Mouse (Mus musculus) kidney, adult 10 weeks (tissue): ENCODE measurements around the gene Gas1. TPM values are rescaled to one million over a fixed set of nuclear protein-coding genes. Genes with fewer than 3 reads are reported as not detected.

Experiments
- polyA plus RNA-seq: library from polyadenylated mRNA; stranded (reverse); fragments of 350-450 nt; fragmentation: Illumina TruSeq; extraction: RNeasy Lipid Tissue Mini Kit (QIAGEN cat#74804); gene quantifications from one replicate; pipeline ENCODE4 v1.2.3, GENCODE M21; 2014; ENCODE audit warnings: low read depth, low replicate concordance

Gas1 gene
- polyA plus RNA-seq = 41.1 TPM

GRCm38 (mm10) chr13:60177106-60177796, at the start of gene Gas1:
TSS of gene Gas1 (minus strand) at chr13:60177365.

